Mouse (Mus musculus) megakaryocyte, embryonic 14.5 days (primary cell): Measurements from ENCODE around the gene Coa7.

ENCODE experiments used
- FLI1 ChIP-seq: IDR thresholded peaks from 2 replicates; pipeline ENCODE4 v1.6.1; 2012; ENCODE audit warnings: low read length, inconsistent platforms, mixed read lengths
- GATA1 ChIP-seq: IDR thresholded peaks from 3 replicates; pipeline ENCODE4 v1.6.1; 2012; ENCODE audit warnings: mixed read lengths, low read length, inconsistent platforms, borderline replicate concordance

DNA sequence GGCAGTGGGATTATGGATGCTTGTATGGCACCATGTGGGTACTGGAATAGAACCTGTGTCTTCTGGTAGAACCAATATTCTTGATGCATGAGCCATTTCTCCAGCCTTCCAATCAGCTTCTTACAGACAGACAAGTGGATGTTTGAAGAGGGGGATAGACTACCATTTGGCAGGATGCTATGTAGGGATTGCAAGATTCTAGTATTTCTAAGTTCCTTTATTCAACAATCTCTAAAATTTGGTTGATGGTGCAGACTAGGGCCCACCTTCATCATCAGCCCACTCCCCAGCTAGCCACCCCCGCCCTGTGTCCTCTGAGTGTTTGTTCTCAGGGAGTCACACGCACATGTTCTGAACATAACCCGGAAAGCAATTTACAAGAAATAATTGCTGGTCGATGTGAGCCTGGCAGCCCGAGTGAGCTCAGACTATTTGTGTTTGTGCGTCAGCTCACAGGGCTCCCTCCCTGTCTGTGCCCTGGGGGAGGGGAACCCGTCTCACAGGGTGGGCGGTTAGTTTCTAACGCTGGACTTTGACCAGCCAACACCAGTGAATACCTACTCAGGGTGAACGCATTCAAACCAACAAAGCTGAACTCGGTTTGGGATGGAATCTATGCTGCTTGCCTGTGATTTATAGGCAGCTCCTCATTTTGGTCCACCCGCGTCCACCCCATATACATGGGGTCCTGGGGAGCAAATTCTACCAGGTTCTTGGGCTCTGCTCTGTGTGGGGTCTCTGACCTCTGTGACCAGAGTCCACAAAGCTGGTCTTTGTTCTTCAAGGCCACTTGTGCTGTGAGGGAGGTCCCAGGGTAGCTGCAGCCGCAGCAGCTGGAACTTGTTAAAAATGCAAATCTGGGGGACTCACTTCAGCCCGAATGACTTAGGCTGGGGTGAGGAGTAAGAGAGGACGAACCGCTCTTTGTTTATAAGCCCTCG, 34.7 kb downstream of the Coa7 start:
- TF ChIP-seq GATA1, result no peak
- no peak for TF ChIP-seq FLI1
